Mouse (Mus musculus) liver, adult (tissue): ENCODE data around the gene Gm17428.

Experiments used
- GATA4 ChIP-seq: IDR thresholded peaks from 2 replicates; pipeline ENCODE4 v1.6.1; 2014; ENCODE audit warnings: mild to moderate bottlenecking, low read length; ENCODE audit not compliant: insufficient replicate concordance

Gene Gm17428

DNA sequence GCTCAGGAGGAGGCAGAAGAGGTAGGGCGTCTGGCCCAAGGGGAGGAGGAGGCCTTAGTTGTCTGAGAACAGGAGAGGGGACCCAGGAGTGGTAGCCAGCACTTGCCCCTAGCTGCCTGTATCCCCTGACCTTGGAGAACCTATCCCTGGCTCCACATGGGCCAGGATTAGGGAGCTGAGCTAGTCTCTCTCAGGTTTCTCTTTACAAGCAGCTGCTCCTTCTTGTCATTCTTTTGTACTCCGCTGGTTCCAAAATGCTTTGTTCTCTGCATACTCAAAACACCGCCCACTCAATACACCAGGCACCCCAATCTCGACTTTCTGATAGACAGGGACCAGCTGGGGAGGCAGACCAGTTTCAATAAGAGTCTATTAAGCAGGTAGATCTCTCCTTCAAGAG, 20.6 kb downstream of the Gm17428 start:
- TF ChIP-seq GATA4 = no peak

- no peak for TF ChIP-seq GATA4
These were observed 21.9 kb downstream of the Gm17428 start for GRCm38 (mm10) chr14:54998680-54999079.

GRCm38 (mm10) chr14:55000814-55001213, 24.1 kb downstream of the Gm17428 start:
- TF ChIP-seq GATA4 = no peak

- TF ChIP-seq GATA4 = no peak
These were observed 24.7 kb downstream of the Gm17428 start for GRCm38 (mm10) chr14:55001446-55001845.

DNA sequence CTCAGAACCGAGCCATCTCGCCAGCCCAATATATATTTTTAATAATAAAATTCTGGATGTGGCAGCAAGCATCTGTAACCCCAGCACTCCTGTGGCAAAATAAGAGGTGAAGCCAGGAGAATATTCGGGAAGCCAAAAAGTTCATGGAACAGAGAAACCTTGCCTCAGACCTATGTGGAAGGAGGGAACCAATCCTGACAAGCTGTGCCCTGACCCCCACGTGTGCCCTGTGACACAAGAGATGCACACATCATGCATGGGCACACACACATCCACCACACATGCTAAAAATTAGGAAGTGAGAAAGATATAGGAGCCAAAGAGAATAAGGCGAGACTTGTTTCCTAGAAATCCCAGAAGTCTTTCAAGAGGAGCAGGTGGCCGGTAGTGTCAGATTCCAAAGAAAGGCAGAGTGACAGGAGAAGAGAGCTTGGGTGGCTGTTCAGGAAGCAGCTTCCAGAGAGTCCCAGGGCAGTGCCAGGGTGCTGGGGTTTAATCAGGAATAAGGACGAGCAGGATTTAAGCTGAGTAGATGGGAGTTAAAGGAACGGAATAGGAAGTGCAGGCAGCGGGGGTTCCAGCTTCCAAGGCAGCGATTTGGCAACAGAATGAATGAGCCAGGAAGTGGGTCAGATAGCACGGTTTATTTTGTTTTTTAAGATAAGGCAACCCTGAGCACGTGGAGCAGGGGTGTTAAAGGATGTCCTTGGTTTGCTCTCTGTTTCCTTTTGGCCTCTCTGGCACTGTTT, 25.4 kb downstream of the Gm17428 start:
- TF ChIP-seq GATA4 = peak; percentile 94

DNA sequence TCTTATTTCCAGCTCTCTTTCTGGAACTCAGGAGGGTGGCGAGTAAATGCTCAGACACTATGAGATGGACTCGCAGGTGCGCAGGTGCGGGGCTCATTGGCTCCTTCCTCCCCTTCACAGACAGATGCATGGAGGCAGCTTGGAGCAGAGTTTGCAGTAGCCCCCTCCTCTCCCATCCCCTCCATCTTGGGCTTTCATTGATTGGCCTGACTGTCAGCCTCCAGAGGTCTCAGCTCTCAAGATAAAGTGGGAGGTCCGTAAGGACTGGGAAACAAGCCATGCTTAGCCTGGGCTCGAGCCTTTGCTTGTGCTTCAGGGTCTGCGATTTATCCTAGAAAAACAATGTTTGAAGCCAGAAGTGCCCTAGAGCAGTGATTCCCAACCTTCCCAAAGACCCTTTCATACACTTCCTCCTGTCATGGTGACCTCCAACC, 26.0 kb downstream of the Gm17428 start:
- no peak for TF ChIP-seq GATA4

GRCm38 (mm10) chr14:55003878-55004855, 27.4 kb downstream of the Gm17428 start:
- peak; percentile 48; the same call in 1 of the 2 replicates for TF ChIP-seq GATA4

- no peak for TF ChIP-seq GATA4
These were observed 28.8 kb downstream of the Gm17428 start for GRCm38 (mm10) chr14:55005506-55005905.

GRCm38 (mm10) chr14:55005967-55006366, 29.2 kb downstream of the Gm17428 start:
- TF ChIP-seq GATA4 = no peak

DNA sequence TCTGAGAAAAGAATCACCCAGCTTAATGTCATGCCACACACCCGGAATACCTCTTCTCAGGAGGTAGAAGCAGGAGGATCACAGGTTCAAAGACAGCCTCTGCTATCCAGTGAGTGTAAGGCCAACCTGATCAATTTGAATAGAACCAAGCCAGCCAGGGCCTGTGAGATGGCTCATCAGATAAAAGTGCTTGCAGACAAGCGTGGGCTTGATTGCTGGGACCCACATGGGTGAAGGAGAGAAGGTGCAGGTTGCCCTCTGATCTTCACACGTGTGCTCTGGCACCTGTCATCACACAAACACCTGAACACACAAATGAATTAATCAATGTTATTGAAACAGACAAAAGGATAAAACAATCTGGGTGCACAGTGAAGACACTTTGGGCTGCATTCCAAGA, 29.8 kb downstream of the Gm17428 start:
- TF ChIP-seq GATA4 = no peak

- no peak for TF ChIP-seq GATA4
These were observed 30.6 kb downstream of the Gm17428 start for GRCm38 (mm10) chr14:55007120-55007908.

- TF ChIP-seq GATA4 = no peak
These were observed 31.7 kb downstream of the Gm17428 start for GRCm38 (mm10) chr14:55008417-55008816.

GRCm38 (mm10) chr14:55011116-55011515, 34.4 kb downstream of the Gm17428 start:
- no peak for TF ChIP-seq GATA4

DNA sequence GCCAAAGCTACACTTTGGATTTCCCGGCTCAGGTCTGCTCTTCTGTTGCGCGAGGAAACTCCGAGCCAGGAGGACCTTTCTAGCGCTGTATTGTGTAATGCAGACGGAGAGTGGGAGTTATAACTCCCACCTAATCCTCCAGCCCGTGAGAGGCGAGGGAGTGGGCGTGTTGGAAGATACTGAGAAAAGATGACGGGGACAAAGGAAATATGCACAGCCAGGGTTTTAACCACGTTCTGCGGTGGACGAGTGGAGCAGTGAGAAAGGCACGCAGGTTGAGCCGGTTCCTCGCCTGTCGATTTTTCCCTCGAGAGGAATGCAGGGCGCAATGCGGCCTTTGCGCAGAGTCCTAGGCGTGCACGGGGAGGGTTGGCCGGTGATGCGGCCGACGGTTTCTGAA, 37.9 kb downstream of the Gm17428 start:
- TF ChIP-seq GATA4 = no peak
